Mouse (Mus musculus) skeletal muscle tissue, postnatal 0 days (tissue): ENCODE measurements around the gene Opcml. TPM values are rescaled to one million over a fixed set of nuclear protein-coding genes. Genes with fewer than 3 reads are reported as not detected.

Experiments
- microRNA-seq, 2 experiments: library from miRNA; unstranded; fragments of <30 nt; microRNA quantifications; one replicate each; pipeline ENCODE4; 2016
- polyA plus RNA-seq: library from polyadenylated mRNA; unstranded; fragments of >200 nt; fragmentation: Nextera tagmentation; extraction: Ambion mirVana; gene quantifications from 2 replicates; pipeline ENCODE4 v1.2.1, GENCODE M21; 2015

The Opcml gene
- 1.5 and 3.3 TPM in 2 replicates for polyA plus RNA-seq

DNA sequence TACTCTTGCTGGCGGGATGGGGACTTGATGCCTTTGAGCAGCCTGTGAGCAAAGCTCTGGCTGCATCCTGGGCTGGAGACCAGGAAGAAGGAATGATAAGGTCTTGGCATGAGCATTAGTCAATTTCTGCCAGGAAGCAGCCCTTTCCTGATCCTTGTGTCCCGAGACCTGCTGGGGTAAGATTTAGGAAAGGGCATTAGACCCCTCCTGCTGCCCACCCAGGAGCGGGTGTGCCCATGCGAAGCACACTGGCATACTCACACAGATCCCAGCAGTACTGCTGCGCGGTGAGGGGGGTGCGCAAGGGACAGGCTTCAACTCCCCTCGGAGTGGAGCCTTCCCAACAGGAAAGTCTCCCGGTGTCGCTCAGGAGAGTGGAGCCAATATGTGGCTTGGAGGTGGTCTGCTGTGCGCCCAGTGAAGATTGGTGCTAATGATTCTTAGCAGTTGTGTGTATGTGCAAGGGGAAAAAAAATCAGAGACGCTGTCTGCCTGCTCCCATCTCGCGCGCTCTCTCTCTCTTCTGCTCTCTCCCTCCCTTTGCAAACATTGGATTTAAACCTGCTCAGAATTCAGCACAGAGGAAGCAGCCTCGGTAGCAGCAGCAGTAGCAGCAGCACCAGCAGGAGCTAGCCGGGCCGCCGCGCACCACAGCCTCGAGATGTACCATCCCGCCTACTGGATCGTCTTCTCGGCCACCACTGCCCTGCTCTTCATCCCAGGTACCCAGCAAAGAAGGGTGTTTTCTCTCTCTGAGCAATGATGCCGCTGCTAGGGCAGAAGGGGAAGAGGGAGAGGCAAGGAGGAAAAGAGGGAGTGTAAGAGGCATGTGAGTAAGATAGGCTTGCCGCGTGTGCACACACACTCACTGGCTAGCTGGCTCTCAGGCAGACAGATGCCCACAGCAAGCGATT, at the start of gene Opcml:
Gene Opcml, plus strand, starts transcription at position 51 of the 914 bp plus-strand sequence.

Small RNA genes lying within 50 kb of the gene (microRNA-seq; reads per million reads assigned to microRNA genes)
- 0 reads per million in 2 experiments for gene Gm44316
